Mouse (Mus musculus) hindbrain, postnatal 0 days (tissue): Measurements from ENCODE around the gene Siglech. TPM values are rescaled to one million over a fixed set of nuclear protein-coding genes. Genes with fewer than 3 reads are reported as not detected.
A peak's percentile ranks its signal among the peaks of the same experiment; 100 is the strongest.
"Not testable (repeated sequence)": the region's sequence is repeated elsewhere in the genome, so short reads cannot be mapped to it uniquely, and the experiment has no call there.

Source experiments
- ATAC-seq: fragments of 200-750 bp; cut with Nextera tagmentation; 2 replicates; pipeline ENCODE4 v1.8.0; 2017; ENCODE audit warnings: mild to moderate bottlenecking, moderate TSS enrichment, moderate library complexity
- DNase-seq: peaks from one replicate; pipeline ENCODE4 v3.0.0-alpha.2; 2015; ENCODE audit warnings: low spot score
- H3K27ac ChIP-seq: fragments of 300-500 bp; sonication (generic); 2 replicates; pipeline ENCODE4 v1.5.1; 2014; ENCODE audit warnings: mild to moderate bottlenecking
- H3K27me3 ChIP-seq: fragments of 300-500 bp; sonication (generic); 2 replicates; pipeline ENCODE4 v1.6.1; 2014; ENCODE audit warnings: low read length, mixed read lengths; ENCODE audit not compliant: insufficient read depth
- H3K36me3 ChIP-seq: fragments of 300-500 bp; sonication (generic); 2 replicates; pipeline ENCODE4 v1.6.1; 2014; ENCODE audit warnings: low read length, mixed read lengths; ENCODE audit not compliant: insufficient read depth
- H3K4me1 ChIP-seq: fragments of 300-500 bp; sonication (generic); 2 replicates; pipeline ENCODE4 v1.6.1; 2014; ENCODE audit warnings: antibody characterized with exemption, low read length, mixed read lengths; ENCODE audit not compliant: insufficient read depth
- H3K4me2 ChIP-seq: fragments of 300-500 bp; sonication (generic); 2 replicates; pipeline ENCODE4 v1.6.1; 2014; ENCODE audit warnings: low read depth, mild to moderate bottlenecking, low read length, moderate library complexity, mixed read lengths
- H3K4me3 ChIP-seq: fragments of 300-500 bp; sonication (generic); 2 replicates; pipeline ENCODE4 v1.5.1; 2014; ENCODE audit warnings: low read length
- H3K9ac ChIP-seq: fragments of 300-500 bp; sonication (generic); replicated peaks from 2 replicates; pipeline ENCODE4 v1.6.1; 2014; ENCODE audit warnings: mild to moderate bottlenecking, low read length, moderate library complexity, mixed read lengths
- H3K9me3 ChIP-seq: fragments of 300-500 bp; sonication (generic); 2 replicates; pipeline ENCODE4 v1.6.1; 2016; ENCODE audit warnings: low read length, mixed read lengths
- CTCF ChIP-seq: IDR thresholded peaks from 2 replicates; pipeline ENCODE4 v1.5.1; 2016; ENCODE audit warnings: antibody characterized with exemption, control low read depth, low read depth
- WGBS: fragments of 180-500 bp; shearing (Covaris S2); extraction: QIAGEN DNeasy Blood & Tissue Kit; methylation state at CpG from one replicate; pipeline ENCODE4 v1.1.7; 2014; 5-methylcytosine and 5-hydroxymethylcytosine counted together
- polyA plus RNA-seq: library from polyadenylated mRNA; unstranded; fragments of >200 nt; fragmentation: Nextera tagmentation; extraction: Ambion mirVana; gene quantifications from 2 replicates; pipeline ENCODE4 v1.2.1, GENCODE M21; 2015
- total RNA-seq: library from RNA; depleted of rRNA; stranded (reverse); fragments of >200 nt; gene quantifications from 2 replicates; pipeline ENCODE4 v1.2.3, GENCODE M21; 2014

Gene Siglech
- total and polyA plus RNA-seq, 2 experiments from 2014 or later, result 3.5 to 7.2 TPM

- no peak for TF ChIP-seq CTCF
- H3K4me3 ChIP-seq, result no peak overlapping the region
- no peak overlapping the region for H3K4me2 ChIP-seq
- peak; percentile 68 for DNase-seq
- H3K9ac ChIP-seq, result no peak overlapping the region
- ATAC-seq, result peak; percentile 88
- peak overlapping the region; percentile 64 for H3K27ac ChIP-seq
- no peaks in the 10 kb centered on the region for H3K9me3 ChIP-seq
- 23% methylated on average over 10 of the region's 10 CpGs for WGBS
- no peaks in the 10 kb centered on the region for H3K36me3 ChIP-seq
- 0 out of 2 replicates have a peak, but pooled peaks cover 4% of the 10 kb centered on the region for H3K4me1 ChIP-seq
- H3K27me3 ChIP-seq, result no peaks in the 10 kb centered on the region
Observed at GRCm38 (mm10) chr7:55744566-55745220, 23.3 kb upstream of the Siglech start.

- WGBS, result 83% methylated on average over 3 of the region's 3 CpGs
- H3K4me2 ChIP-seq, result no peak overlapping the region
- H3K27me3 ChIP-seq, result no peaks in the 10 kb centered on the region
- ATAC-seq (no peak), DNase-seq (no peak)
- H3K27ac ChIP-seq, result no peak overlapping the region
- no peaks in the 10 kb centered on the region for H3K4me1 ChIP-seq
- TF ChIP-seq CTCF, result no peak
- no peak overlapping the region for H3K9ac ChIP-seq
- no peaks in the 10 kb centered on the region for H3K9me3 ChIP-seq
- no peaks in the 10 kb centered on the region for H3K36me3 ChIP-seq
- H3K4me3 ChIP-seq, result no peak overlapping the region
Observed at GRCm38 (mm10) chr7:55750841-55751240, 17.1 kb upstream of the Siglech start.

- WGBS, result 69% methylated on average over 3 of the region's 3 CpGs
- H3K4me2 ChIP-seq, result no peak overlapping the region
- no peaks in the 10 kb centered on the region for H3K36me3 ChIP-seq
- no peaks in the 10 kb centered on the region for H3K27me3 ChIP-seq
- H3K9ac ChIP-seq, result no peak overlapping the region
- ATAC-seq, result no peak
- no peaks in the 10 kb centered on the region for H3K4me1 ChIP-seq
- H3K9me3 ChIP-seq, result no peaks in the 10 kb centered on the region
- H3K27ac ChIP-seq, result no peak overlapping the region
- no peak overlapping the region for H3K4me3 ChIP-seq
- no peak for TF ChIP-seq CTCF
- DNase-seq, result no peak
Observed at GRCm38 (mm10) chr7:55759346-55759745, 8.6 kb upstream of the Siglech start.

- no peak for TF ChIP-seq CTCF
- ATAC-seq, result no peak
- H3K4me3 ChIP-seq, result no peak overlapping the region
- H3K27ac ChIP-seq, result no peak overlapping the region
- no peaks in the 10 kb centered on the region for H3K36me3 ChIP-seq
- H3K27me3 ChIP-seq, result no peaks in the 10 kb centered on the region
- H3K9me3 ChIP-seq, result no peaks in the 10 kb centered on the region
- no peaks in the 10 kb centered on the region for H3K4me1 ChIP-seq
- H3K9ac ChIP-seq, result no peak overlapping the region
- 48% methylated on average over 4 of the region's 4 CpGs for WGBS
- DNase-seq, result peak; percentile 13
- H3K4me2 ChIP-seq, result no peak overlapping the region
Observed at GRCm38 (mm10) chr7:55780011-55780410, 12.0 kb downstream of the Siglech start.

- DNase-seq (no peak), ATAC-seq (no peak)
- H3K27me3 ChIP-seq, result no peaks in the 10 kb centered on the region
- H3K4me3 ChIP-seq, result no peak overlapping the region
- no peak overlapping the region for H3K9ac ChIP-seq
- H3K4me2 ChIP-seq, result no peak overlapping the region
- no peak for TF ChIP-seq CTCF
- no peak overlapping the region for H3K27ac ChIP-seq
- 63% methylated on average over 3 of the region's 3 CpGs for WGBS
- H3K36me3 ChIP-seq, result no peaks in the 10 kb centered on the region
- H3K9me3 ChIP-seq, result no peaks in the 10 kb centered on the region
- no peaks in the 10 kb centered on the region for H3K4me1 ChIP-seq
Observed at GRCm38 (mm10) chr7:55782493-55782892, 14.5 kb downstream of the Siglech start.

GRCm38 (mm10) chr7:55784580-55784979 lies 16.6 kb downstream of the Siglech start:
- 79% methylated on average over 3 of the region's 3 CpGs for WGBS
- ATAC-seq (0 out of 2 replicates have a peak, but pooled peaks have one; percentile 49), DNase-seq (no peak)

GRCm38 (mm10) chr7:55790586-55790985 lies 22.6 kb downstream of the Siglech start:
- H3K4me3 ChIP-seq, H3K27me3 ChIP-seq, H3K9ac ChIP-seq, H3K4me2 ChIP-seq, ATAC-seq, H3K4me1 ChIP-seq, H3K9me3 ChIP-seq, H3K27ac ChIP-seq, H3K36me3 ChIP-seq, DNase-seq: not testable (repeated sequence)
- 88% methylated on average over 5 of the region's 5 CpGs for WGBS

More at GRCm38 (mm10) chr7:55784580-55784979, 16.6 kb downstream of the Siglech start:
- Histone ChIP-seq H3K4me2 (no peak overlapping the region), H3K9ac (no peak overlapping the region), H3K27ac (no peak overlapping the region), H3K36me3 (no peaks in the 10 kb centered on the region), H3K27me3 (no peaks in the 10 kb centered on the region), H3K4me1 (no peaks in the 10 kb centered on the region), H3K4me3 (no peak overlapping the region), H3K9me3 (no peaks in the 10 kb centered on the region)
- TF ChIP-seq CTCF, result no peak
